Mouse (Mus musculus) skeletal muscle tissue, adult 2 months (tissue): ENCODE measurements around the gene Dnaic1.
"Not testable (repeated sequence)": the region's sequence is repeated elsewhere in the genome, so short reads cannot be mapped to it uniquely, and the experiment has no call there.

Experiments used
- DNase-seq: peaks from one replicate; pipeline ENCODE4 v3.0.0-alpha.2; 2012; ENCODE audit warnings: low read depth, low spot score

Gene Dnaic1

GRCm38 (mm10) chr4:41663614-41664013 is 94.0 kb downstream of the Dnaic1 start:
- DNase-seq: no peak

DNA sequence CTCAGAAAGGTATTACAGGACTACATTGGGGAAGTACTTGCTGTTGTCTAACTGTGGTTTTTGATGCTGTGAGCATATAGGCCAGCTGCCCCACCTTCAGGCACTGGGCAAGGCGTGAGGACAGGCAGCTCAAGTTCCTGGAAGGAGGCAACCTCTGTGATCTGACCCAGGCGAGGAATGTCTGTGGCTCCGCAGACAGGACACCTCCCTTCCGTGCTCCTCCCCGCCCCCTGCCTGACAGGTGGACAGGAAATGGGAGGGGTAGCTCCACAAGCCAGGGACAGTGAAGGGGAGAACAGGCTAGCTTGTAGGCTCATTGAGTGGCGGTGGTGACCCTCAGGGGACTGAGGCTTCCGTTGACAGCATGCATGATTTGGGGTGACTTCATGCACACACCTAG is 95.0 kb downstream of the Dnaic1 start:
- DNase-seq: peak; percentile 81

DNA sequence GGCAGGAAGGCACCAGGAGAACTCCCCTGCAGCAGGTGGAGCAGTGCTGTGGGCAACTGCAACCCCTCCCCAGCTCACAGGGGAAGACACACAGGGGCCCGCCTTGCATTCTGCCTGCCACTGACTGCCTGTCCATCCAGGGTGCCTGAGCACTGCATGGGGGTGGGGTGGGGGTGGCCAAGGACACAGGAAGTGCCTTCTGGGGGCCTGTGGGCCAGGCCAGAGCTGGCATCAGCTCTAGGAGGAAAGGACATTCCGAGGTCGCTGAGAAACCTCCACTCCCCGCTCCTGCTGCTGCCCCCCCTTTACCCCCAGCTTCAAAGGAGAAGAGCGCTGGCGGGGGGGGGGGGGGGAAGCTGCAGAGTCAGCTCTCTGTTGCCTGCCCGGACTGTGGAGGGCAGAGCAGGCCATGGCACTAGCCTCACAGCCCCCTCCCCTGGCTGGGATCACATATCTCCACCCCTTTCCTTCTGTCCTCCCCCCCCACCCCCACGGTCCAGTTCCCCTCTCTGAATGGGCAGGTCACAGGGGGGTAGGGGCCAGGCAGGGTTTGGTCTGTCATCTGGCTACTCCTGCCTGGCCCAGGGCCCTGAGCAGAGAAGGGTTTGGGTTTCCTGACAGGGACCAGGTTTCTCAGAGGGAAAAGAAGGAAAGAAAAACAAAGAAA is 95.6 kb downstream of the Dnaic1 start:
- DNase-seq: peak; percentile 77

DNA sequence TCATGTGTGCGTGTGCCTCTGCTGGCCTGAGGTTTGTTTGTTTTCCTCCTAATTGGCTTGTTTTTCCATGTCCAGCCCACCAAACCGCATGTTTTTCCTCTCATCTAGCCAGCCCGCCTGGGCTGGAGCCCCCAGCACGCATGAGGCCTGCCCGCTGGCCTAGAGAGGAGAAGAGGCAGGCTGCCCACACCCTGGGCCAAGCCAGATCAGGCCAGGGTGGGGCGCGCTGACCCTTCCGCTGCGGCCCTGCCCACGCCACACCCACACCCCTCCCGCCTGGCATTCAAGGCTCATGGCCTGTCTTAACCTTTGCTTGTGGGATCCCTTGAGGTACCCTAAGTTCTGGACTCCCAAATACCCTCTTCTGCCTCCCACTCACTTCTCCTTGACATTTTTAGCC is 97.1 kb downstream of the Dnaic1 start:
- DNase-seq: peak; percentile 48

DNA sequence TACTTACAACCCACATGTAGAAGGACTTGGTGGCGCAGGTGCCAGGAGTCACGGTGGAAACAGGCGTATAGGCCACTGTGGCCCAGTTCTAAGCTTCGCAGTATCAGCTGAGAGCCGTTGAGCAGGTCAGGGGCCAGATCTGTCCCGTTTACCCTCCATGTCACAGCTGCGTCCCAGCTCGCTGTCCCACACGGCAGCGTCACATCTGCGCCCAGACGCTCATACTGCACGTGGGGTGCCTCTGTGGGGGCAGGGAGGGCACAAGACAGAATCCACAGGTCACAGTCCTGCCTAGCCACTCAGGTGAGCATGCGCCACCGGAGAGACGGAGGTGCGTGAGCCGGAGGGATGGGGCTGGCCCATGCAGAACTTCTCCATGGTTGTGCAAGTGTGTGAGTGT is 101.3 kb downstream of the Dnaic1 start:
- DNase-seq: no peak

DNA sequence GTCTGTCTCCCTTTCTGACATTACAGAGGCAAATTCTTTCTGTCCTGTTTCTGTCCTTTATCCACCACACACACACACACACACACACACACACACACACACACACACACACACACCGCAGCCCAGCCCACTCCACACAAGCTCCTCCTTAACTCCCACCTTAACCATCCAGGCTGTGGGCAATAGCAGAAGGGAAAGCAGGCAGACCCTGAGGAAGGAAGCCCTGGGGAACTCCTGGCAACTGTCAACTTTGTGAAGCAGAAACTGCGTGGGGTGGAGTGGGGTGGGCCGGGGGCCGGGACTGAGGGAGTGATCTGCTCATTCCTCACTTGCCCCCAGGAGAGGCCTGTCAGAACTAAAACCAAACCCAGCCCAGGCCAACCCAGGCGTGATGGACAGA is 101.9 kb downstream of the Dnaic1 start:
- no peak for DNase-seq

DNA sequence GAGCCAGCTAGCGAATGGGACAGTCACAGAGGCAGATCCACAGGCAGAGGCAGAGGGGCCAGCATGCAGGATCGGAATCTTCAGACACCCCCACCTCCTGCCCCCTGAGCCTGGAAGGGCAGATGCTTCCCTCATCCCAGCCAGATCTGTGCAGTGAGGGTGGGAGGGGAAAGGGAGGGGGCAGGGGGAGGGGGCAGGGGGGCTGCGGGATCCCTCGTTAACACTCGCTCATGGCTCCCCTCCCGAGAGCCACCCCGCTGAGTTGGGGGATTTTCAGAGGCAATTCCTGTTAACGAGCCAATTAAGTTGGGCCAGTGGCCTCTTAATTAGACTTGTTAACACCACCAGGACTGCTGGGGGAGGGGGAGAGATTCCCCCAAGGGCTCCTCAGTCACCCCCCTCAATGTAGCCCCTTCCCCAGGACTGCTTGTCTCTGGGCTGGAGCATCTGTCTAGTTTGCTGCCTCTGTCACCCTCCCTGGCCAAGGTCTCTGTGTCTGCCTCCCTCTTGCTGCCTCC is 102.4 kb downstream of the Dnaic1 start:
- no peak for DNase-seq

DNA sequence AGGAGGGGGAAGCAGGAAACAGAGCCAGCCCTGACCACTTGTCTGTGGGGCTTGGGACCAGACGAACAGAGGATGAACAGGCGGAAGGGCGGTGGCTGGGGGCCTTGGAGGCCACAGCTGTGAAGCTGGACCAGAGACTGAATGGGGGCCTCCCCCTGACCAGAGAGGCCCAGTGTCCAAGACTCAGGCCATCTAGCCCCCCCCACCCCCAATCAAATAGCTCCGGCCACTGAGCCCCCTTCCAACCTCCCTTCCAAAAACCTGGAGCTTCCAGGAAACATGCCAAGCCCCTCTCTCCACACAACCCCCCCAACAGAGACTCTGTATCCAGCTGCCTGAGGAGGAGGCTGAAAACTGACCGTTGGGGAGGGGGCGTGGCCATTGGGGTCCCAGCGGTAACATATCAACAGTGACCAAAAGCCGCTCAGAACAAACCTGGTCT is 103.0 kb downstream of the Dnaic1 start:
- no peak for DNase-seq

DNA sequence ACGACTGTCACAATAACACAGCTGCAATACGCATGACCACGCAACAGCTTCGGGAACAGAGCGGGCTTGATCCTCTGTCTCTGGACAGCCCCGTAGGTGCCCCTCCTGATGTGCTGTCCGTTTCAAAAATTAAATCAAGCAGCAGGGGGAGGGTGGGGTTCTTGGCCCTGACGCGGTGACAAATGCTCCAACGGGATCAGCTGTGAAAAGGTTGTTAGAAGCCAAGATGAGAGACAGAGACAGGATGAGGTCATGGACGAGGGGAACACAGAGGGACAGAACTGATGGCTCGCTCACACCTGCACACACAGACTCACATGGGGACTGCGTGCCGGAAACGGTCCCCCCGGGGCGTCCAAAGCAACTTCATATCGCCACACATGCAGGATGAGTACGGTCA is 103.6 kb downstream of the Dnaic1 start:
- DNase-seq: no peak

DNA sequence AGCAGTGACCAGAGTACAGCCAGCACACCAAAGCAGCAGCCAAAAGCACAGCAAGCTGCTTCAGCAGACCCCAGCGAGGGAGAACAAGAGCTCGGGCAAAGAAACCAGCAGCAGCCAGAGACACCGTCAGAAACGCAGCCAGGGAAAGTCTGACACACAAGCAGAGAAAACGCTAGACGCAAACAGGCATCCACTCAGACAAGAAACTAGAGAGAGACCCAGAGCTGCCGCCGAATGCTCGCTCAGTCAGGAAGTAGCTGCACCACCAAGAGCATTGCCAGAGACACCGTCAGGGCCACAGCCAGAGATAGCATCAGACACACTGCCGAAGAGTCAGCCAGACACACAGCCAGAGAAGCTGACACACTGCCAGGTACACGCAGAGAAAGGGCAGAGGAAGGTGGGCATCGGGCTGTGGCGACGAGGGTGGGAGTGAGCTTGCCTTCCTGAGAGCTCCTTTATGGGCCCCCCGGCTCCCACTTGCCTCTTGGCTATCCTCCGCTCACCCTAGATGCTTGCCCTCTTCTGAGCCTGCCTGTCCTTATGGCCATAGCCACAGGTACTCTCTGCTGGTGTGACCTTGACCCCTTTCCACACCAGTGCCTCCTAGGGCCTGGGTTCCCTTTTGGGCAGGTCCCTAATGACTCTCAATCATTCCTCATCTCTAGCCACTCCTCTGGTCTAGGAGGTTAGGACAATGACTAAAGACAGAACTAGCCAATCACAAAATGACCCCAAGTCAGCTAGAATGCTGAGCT is 106.9 kb downstream of the Dnaic1 start:
- DNase-seq: no peak

DNA sequence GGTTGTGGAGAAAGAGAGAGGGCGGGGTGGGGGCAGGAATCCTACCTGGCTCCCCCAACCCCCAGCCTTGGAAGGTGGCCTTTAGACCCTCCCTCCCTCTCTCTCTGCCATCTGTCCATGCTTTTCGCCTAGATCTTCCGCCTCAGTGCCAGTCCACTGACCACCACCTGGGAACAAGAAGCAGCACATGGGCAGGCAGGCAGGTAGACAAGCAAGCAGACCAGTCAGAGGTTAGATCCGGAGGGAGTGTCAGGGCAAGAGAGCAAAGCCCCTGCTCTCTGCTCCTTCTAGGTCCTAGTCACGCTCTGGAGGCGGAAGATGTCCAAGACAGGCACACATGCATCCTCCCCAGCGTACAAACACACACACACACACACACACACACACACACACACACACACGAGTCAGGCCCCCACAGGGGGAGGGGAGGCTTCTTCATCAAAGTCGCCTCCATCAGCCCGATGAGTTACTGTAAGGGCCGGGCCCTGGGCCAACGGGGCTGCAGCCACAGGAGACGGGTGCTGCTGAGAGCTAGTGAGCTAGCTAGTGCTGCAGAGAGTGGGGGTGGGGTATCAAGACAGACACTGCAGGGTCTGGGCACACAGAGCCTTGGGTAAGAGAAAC is 107.5 kb downstream of the Dnaic1 start:
- DNase-seq: no peak

DNA sequence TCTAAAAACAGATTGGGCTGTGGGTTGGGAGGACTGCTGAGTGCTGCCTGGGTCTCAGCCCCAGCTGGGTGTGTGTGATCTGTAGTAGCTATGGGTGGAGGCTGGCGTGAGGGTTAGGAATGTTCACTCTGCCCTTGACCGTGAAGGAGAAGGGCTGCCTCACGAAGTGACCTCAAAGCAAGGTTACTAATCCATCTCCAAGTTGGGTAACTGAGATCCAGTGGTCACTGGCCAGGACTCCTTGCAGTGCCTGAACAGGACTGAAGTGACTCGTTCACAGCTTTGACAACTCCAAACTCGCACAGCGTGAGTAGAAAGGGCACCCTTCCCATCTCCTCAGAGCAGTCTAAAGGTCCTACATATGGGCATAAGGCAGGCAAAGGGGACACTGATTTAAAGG is 109.3 kb downstream of the Dnaic1 start:
- DNase-seq: peak; percentile 31

- DNase-seq: no peak
Measured at GRCm38 (mm10) chr4:41679291-41679690, 109.7 kb downstream of the Dnaic1 start.

DNA sequence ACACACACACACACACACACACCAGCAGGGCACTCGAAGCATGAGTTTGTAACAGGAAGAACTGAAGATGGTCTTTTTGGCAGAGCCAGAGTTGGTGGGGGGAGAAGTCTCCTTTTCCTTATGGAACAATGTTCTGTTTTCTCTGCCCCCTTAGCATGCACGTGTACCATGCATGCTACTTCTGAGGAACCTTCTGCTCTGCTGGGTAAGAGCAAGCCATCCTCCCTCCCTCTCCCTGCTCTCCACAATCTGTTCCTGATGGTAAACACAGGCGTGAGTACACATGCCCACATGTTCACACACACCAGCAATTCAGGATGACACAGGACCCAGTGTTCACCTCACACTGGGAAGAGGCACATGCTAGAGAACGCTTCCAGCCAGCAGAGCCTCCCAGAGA is 111.6 kb downstream of the Dnaic1 start:
- DNase-seq: no peak

GRCm38 (mm10) chr4:41681947-41682346 is 112.4 kb downstream of the Dnaic1 start:
- no peak for DNase-seq

DNA sequence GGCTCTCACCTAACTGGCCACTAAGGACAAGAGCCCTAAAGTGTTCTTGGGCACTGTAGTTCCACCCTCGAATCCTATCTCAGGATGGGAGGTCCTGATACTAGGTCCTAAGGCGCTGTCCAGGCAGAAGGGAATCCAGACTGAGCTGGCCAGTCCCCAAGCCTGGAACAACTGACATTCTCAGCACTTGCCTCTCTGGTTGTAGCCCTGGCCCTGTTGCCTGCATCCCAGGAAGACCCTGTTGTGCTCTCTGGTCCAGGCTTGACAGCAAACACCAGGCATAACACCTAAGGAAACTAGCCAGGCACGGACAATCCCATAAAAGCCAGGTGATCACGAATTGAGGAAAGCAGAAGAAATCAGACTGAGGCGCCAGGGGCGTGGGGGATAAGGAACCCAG is 113.2 kb downstream of the Dnaic1 start:
- no peak for DNase-seq

- not testable (repeated sequence) for DNase-seq
Measured at GRCm38 (mm10) chr4:41683303-41683702, 113.7 kb downstream of the Dnaic1 start.

GRCm38 (mm10) chr4:41684131-41684930 is 114.8 kb downstream of the Dnaic1 start:
- DNase-seq: not testable (repeated sequence)

DNA sequence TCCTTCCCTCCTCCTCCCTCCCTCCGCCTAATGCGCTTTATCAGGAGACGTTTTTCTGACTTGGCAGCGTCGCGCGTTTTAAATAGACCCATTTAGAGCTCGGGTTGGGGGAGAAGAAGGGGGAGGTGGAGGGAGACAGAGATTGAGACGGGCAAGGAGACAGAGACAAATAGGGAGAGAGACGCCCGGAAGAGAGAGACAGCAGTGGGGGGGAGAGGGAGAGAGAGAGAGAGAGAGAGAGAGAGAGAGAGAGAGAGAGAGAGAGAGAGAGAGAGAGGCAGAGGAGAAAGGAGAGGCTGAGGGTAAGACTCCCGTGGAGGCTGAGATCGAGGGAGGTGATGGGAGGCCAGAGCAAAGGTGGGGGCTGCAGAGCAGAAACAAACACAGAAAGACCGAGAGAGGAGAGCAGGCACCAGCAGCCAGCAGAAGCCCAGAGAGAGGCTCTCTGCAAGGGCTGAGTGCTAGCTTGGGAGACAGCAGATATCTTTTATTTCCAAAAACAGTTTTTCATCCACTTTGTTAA is 115.4 kb downstream of the Dnaic1 start:
- DNase-seq: not testable (repeated sequence)

GRCm38 (mm10) chr4:41685882-41686492 is 116.4 kb downstream of the Dnaic1 start:
- DNase-seq: not testable (repeated sequence)
